8 mouse cellular contexts compared by ENCODE assay signal in the genomic region with DNA sequence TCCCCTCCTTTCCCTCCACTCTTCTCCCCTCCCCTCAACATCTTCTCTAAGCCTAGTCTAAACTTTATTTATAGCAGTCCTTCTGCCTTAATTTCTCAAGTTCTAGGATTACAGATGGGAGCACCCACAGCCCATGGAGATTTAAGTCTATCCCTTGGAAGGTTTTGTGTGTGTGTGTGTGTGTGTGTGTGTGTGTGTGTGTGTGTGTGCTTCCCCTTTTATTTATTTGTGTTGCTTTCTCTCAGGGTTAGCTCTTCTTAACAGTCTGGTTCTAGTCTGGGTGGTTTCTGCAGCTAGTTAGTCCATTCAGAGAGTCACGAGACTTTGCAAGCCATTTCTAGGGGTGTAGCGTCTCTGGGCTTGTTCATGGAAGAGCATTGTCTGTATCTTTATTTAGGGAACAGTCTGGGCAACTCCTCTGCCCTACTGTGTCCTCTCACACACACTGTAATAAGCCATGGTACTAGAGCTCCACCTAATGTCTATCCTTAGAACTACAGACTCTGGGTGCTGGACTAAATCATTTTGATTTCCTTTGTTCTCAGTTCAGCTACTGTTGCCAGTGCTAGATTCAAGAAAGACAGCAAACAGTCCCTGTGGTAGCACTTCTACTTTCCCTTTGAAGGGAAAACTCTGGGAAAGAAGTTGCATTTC. TPM values are rescaled to one million over a fixed set of nuclear protein-coding genes. Genes with fewer than 3 reads are reported as not detected.
DNase-seq lines count a peak whose midpoint lies in the region; ATAC-seq and TF ChIP-seq lines count a peak whose summit lies in the region.

No protein-coding gene starts in this region.

- TF ChIP-seq RAD21 in CH12.LX (IDR thresholded peaks at IDR 0.05; ENCODE audit: low read depth, low read length), result peak; percentile 93

- no peaks in the 10 kb centered on the region for H3K9me3 ChIP-seq in CH12.LX (replicated peaks; ENCODE audit: low read length)
- H3K9me3 ChIP-seq in heart, embryonic 13.5 days, result no peaks in the 10 kb centered on the region
- H3K9me3 ChIP-seq in kidney, embryonic 14.5 days (ENCODE audit: control insufficient read depth, low read length), result no peaks in the 10 kb centered on the region
- H3K9me3 ChIP-seq in liver, embryonic 14.5 days (ENCODE audit: control insufficient read depth, low read length), result no peaks in the 10 kb centered on the region

- dilution Hi-C loops in CH12.LX (cut with MboI; ENCODE audit: extremely low pct_ligation_motif_present, extremely low pct_unique_long_range_greater_than_20kb, low sequenced_read_pairs), result no loop called here

- H3K27me3 ChIP-seq in CH12.LX (replicated peaks), result no peaks in the 10 kb centered on the region
- H3K27me3 ChIP-seq in heart, embryonic 13.5 days (replicated peaks), result no peaks in the 10 kb centered on the region
- no peaks in the 10 kb centered on the region for H3K27me3 ChIP-seq in kidney, embryonic 14.5 days (ENCODE audit: control insufficient read depth, insufficient read depth, low read length)
- H3K27me3 ChIP-seq in liver, embryonic 14.5 days (ENCODE audit: control insufficient read depth, insufficient read depth, low read length), result no peaks in the 10 kb centered on the region

- no peak overlapping the region for H3K27ac ChIP-seq in CH12.LX (ENCODE audit: insufficient read depth, low read depth)
- 0 out of 2 replicates have a peak overlapping the region, but pooled peaks have one; percentile 39 for H3K27ac ChIP-seq in heart, embryonic 13.5 days (replicated peaks)
- no peak overlapping the region; the same call in 1 of the 2 replicates for H3K27ac ChIP-seq in kidney, embryonic 14.5 days (ENCODE audit: low read depth, low read length)
- no peak overlapping the region for H3K27ac ChIP-seq in liver, embryonic 14.5 days

- H3K9ac ChIP-seq in CH12.LX (ENCODE audit: insufficient read depth, low read depth), result no peak overlapping the region
- peak overlapping the region; percentile 61 for H3K9ac ChIP-seq in heart, embryonic 13.5 days
- peak overlapping the region; percentile 18; the same call in 1 of the 2 replicates for H3K9ac ChIP-seq in kidney, embryonic 14.5 days (ENCODE audit: low read depth, low read length)
- no peak overlapping the region for H3K9ac ChIP-seq in liver, embryonic 14.5 days (replicated peaks)

- in situ Hi-C loops in CH12.LX (cut with MboI; ENCODE audit: low pct_ligation_motif_present, low pct_unique_long_range_greater_than_20kb, low sequenced_read_pairs), result no loop called here

- WGBS in heart, embryonic 13.5 days, result 3% methylated on average over 2 of the region's 2 CpGs
- 8% methylated on average over 2 of the region's 2 CpGs for WGBS in kidney, embryonic 14.5 days
- 11% methylated on average over 2 of the region's 2 CpGs for WGBS in liver, embryonic 14.5 days (ENCODE audit: insufficient replicate concordance)

- peak; percentile 91 to 97 for TF ChIP-seq CTCF in CH12.LX (conservative IDR thresholded peaks at IDR 0.05 in 1 of 2, IDR thresholded peaks at IDR 0.05 in 1 of 2; ENCODE audit: low read depth in 2 of 2, low read length in 2 of 2)
- peak; percentile 91 for TF ChIP-seq CTCF in liver, embryonic 14.5 days (IDR thresholded peaks at IDR 0.05; ENCODE audit: low read depth)

- ATAC-seq in activated CD4-positive, CD25-positive, alpha-beta regulatory T cell, adult 4 months, result peak; percentile 93
- ATAC-seq in heart, embryonic 13.5 days (ENCODE audit: extremely low read depth, insufficient number of reproducible peaks, low FRiP score, low TSS enrichment), result no peak; the same call in 1 of the 2 replicates
- peak; percentile 90 for ATAC-seq in kidney, embryonic 14.5 days (ENCODE audit: low FRiP score, low TSS enrichment)
- ATAC-seq in liver, embryonic 14.5 days (ENCODE audit: insufficient read depth), result peak; percentile 66

- TF ChIP-seq POLR2A in CH12.LX (IDR thresholded peaks at IDR 0.05; ENCODE audit: low read depth, low read length), result no peak

- peaks cover 17% of the 10 kb centered on the region for H3K79me2 ChIP-seq in CH12.LX (replicated peaks; ENCODE audit: control insufficient read depth, extremely low read depth, insufficient read depth, poor library complexity, severe bottlenecking)

- peak; percentile 77 for DNase-seq in CH12.LX (ENCODE audit: extremely low read depth)
- DNase-seq in embryo, embryonic 9.5 days (ENCODE audit: extremely low spot score), result peak; percentile 80
- DNase-seq in liver, embryonic 14.5 days (ENCODE audit: low read depth in 3 of 3, low spot score in 3 of 3), result peak; percentile 50 to 66 (median 54)
- peak; percentile 31 for DNase-seq in neural tube, embryonic 10.5 days (ENCODE audit: extremely low spot score, low spot score)
- DNase-seq in ovary, postnatal 10 days (ENCODE audit: low spot score), result no peak

- peaks cover 0 to 18% of the 10 kb centered on the region in 2 experiments for H3K36me3 ChIP-seq in CH12.LX (replicated peaks in 1 of 2; ENCODE audit: control insufficient read depth in 1 of 2, insufficient read depth in 1 of 2, low read length in 1 of 2)
- peaks cover 4% of the 10 kb centered on the region for H3K36me3 ChIP-seq in heart, embryonic 13.5 days
- H3K36me3 ChIP-seq in kidney, embryonic 14.5 days (ENCODE audit: control insufficient read depth, insufficient read depth, low read length), result peaks cover 11% of the 10 kb centered on the region
- H3K36me3 ChIP-seq in liver, embryonic 14.5 days (replicated peaks; ENCODE audit: control insufficient read depth, insufficient read depth, low read depth), result peaks cover 2% of the 10 kb centered on the region; the same call in 1 of the 2 replicates

- no peak overlapping the region; the same call in 1 of the 2 replicates for H3K4me2 ChIP-seq in CH12.LX (ENCODE audit: insufficient read depth, low read depth, poor library complexity, severe bottlenecking)
- H3K4me2 ChIP-seq in heart, embryonic 13.5 days, result peak overlapping the region; percentile 20; the same call in 1 of the 2 replicates
- no peak overlapping the region for H3K4me2 ChIP-seq in kidney, embryonic 14.5 days (replicated peaks; ENCODE audit: low read depth, low read length)
- H3K4me2 ChIP-seq in liver, embryonic 14.5 days (ENCODE audit: low read depth), result 0 out of 2 replicates have a peak overlapping the region, but pooled peaks have one; percentile 16

- no peak for TF ChIP-seq EP300 in CH12.LX (IDR thresholded peaks at IDR 0.05; ENCODE audit: low read length)
- no peak for TF ChIP-seq EP300 in liver, embryonic 14.5 days (IDR thresholded peaks at IDR 0.05; ENCODE audit: low read depth)

- H3K4me1 ChIP-seq in CH12.LX (ENCODE audit: control insufficient read depth in 1 of 2, insufficient read depth in 2 of 2), result peaks cover 0 to 17% of the 10 kb centered on the region in 2 experiments; a peak in 2 of 4 replicates
- peaks cover 16% of the 10 kb centered on the region for H3K4me1 ChIP-seq in heart, embryonic 13.5 days
- peaks cover 3% of the 10 kb centered on the region; the same call in 1 of the 2 replicates for H3K4me1 ChIP-seq in kidney, embryonic 14.5 days (ENCODE audit: control insufficient read depth, insufficient read depth, low read length)
- H3K4me1 ChIP-seq in liver, embryonic 14.5 days (replicated peaks; ENCODE audit: control insufficient read depth in 2 of 2, insufficient read depth in 2 of 2, low read length in 1 of 2), result peaks cover 6 to 8% of the 10 kb centered on the region in 2 experiments

- H3K4me3 ChIP-seq in CH12.LX (replicated peaks in 1 of 3; ENCODE audit: low read depth in 2 of 3, low read length in 2 of 3, poor library complexity in 1 of 3), result no peak overlapping the region
- H3K4me3 ChIP-seq in heart, embryonic 13.5 days, result no peak overlapping the region
- H3K4me3 ChIP-seq in kidney, embryonic 14.5 days (ENCODE audit: low read length), result no peak overlapping the region
- no peak overlapping the region for H3K4me3 ChIP-seq in liver, embryonic 14.5 days (ENCODE audit: insufficient read depth in 1 of 2, low read depth in 2 of 2, low read length in 2 of 2)

TF ChIP-seq in CH12.LX, 34 proteins besides CTCF, POLR2A, EP300 and RAD21 (continues in another document):
- TF ChIP-seq HCFC1 (IDR thresholded peaks at IDR 0.05; ENCODE audit: low read depth, low read length) (no peak), CHD2 (IDR thresholded peaks at IDR 0.05; ENCODE audit: low read length) (no peak), KAT2A (IDR thresholded peaks at IDR 0.05; ENCODE audit: insufficient replicate concordance, low read length) (no peak), ZMIZ1 (IDR thresholded peaks at IDR 0.05; ENCODE audit: low read depth, low read length) (no peak), SMC3 (IDR thresholded peaks at IDR 0.05; ENCODE audit: low read depth, low read length) (peak; percentile 78), MXI1 (IDR thresholded peaks at IDR 0.05; ENCODE audit: low read depth, low read length) (no peak), ELF1 (IDR thresholded peaks at IDR 0.05; ENCODE audit: low read depth, low read length) (no peak), ZNF384 (IDR thresholded peaks at IDR 0.05; ENCODE audit: low read depth, low read length) (no peak), CHD1 (IDR thresholded peaks at IDR 0.05; ENCODE audit: low read depth, low read length) (no peak), ETS1 (conservative IDR thresholded peaks at IDR 0.05; ENCODE audit: low read depth, low read length) (no peak), MYC (IDR thresholded peaks at IDR 0.05; ENCODE audit: low read depth, low read length) (0 out of 2 replicates have a peak, but pooled peaks have one; percentile 27), IRF4 (IDR thresholded peaks at IDR 0.05; ENCODE audit: low read depth, low read length) (no peak), SIN3A (IDR thresholded peaks at IDR 0.05; ENCODE audit: low read length) (no peak), E2F4 (IDR thresholded peaks at IDR 0.05; ENCODE audit: insufficient replicate concordance, low read depth, low read length) (no peak), JUN (IDR thresholded peaks at IDR 0.05; ENCODE audit: insufficient read depth, low read depth, low read length) (no peak), TBP (conservative IDR thresholded peaks at IDR 0.05; ENCODE audit: low read depth, low read length) (no peak), GABPA (IDR thresholded peaks at IDR 0.05; ENCODE audit: insufficient replicate concordance, low read depth, low read length) (no peak), ZKSCAN1 (IDR thresholded peaks at IDR 0.05; ENCODE audit: borderline replicate concordance, low read depth, low read length) (peak; percentile 74), USF2 (conservative IDR thresholded peaks at IDR 0.05; ENCODE audit: low read depth, low read length) (no peak)

RNA-seq across cellular contexts. Expression of gene Top2b, which starts 15.1 kb away (rescaled TPM):
- total RNA-seq in CH12.LX (2012; rRNA removed), result 30.5 and 32.4 TPM in 2 replicates
- total RNA-seq in CH12.LX (2014; rRNA removed), result 62.4 and 67.4 TPM in 2 replicates
- 74.0 and 77.9 TPM in 2 replicates for polyA plus RNA-seq in CH12.LX (2012; ENCODE audit: insufficient read length, low read depth)
- 10 to 100 TPM; 60.6 to 86.4 TPM for polyA plus RNA-seq in activated CD4-positive, CD25-positive, alpha-beta regulatory T cell, adult 4 months (2017; shearing (Covaris generic))
- polyA plus RNA-seq in heart, embryonic 13.5 days (2015; fragmentation: Nextera tagmentation; extraction: Ambion mirVana), result 24.0 and 26.6 TPM in 2 replicates
- 66.7 and 92.5 TPM in 2 replicates for polyA plus RNA-seq in kidney, embryonic 14.5 days (2014; fragmentation: Nextera tagmentation; extraction: Ambion mirVana)
- polyA plus RNA-seq in liver, embryonic 14.5 days (2012; rRNA removed), result 8.9 and 16.5 TPM in 2 replicates
- polyA plus RNA-seq in liver, embryonic 14.5 days (2014; fragmentation: Nextera tagmentation; extraction: Ambion mirVana), result 21.0 and 21.1 TPM in 2 replicates

Comparison
In these comparisons a context has a peak if more than half of its experiments do, and no peak if none do; other contexts are left out.
1. H3K4me2 ChIP-seq: peak in heart, embryonic 13.5 days (single experiment) and liver, embryonic 14.5 days (single experiment); none in CH12.LX (single experiment) and kidney, embryonic 14.5 days (single experiment).
2. H3K9ac ChIP-seq: peak in heart, embryonic 13.5 days (single experiment) and kidney, embryonic 14.5 days (single experiment); none in CH12.LX (single experiment) and liver, embryonic 14.5 days (single experiment).